Mouse (Mus musculus): ENCODE measurements at regions not wholly inside any gene's neighbourhood (a gene's known extent, or its start where the extent isn't known, plus 50 kb on each side); places are given as distances from the start of the nearest gene placed in this dataset.

GRCm38 (mm10) chr2:178603443-178603842, 173.1 kb downstream of the Cdh26 start:
- ATAC-seq (ENCODE audit: low FRiP score, low read depth) (no peak), DNase-seq (ENCODE audit: low spot score) (no peak)
- Histone ChIP-seq H3K4me1 (ENCODE audit: control insufficient read depth, insufficient read depth, low read length) (no peaks in the 10 kb centered on the region), H3K9ac (ENCODE audit: low read depth, low read length, severe bottlenecking) (no peak overlapping the region), H3K4me2 (replicated peaks; ENCODE audit: low read depth, low read length, severe bottlenecking) (no peak overlapping the region), H3K4me3 (replicated peaks; ENCODE audit: low read length) (no peak overlapping the region), H3K27ac (replicated peaks; ENCODE audit: low read depth, low read length) (no peak overlapping the region), H3K27me3 (ENCODE audit: control insufficient read depth, insufficient read depth, low read length) (no peaks in the 10 kb centered on the region), H3K9me3 (ENCODE audit: control insufficient read depth, low read length) (no peaks in the 10 kb centered on the region), H3K36me3 (ENCODE audit: control insufficient read depth, insufficient read depth, low read length) (no peaks in the 10 kb centered on the region)
- no peak for TF ChIP-seq POLR2A (IDR thresholded peaks at IDR 0.05; ENCODE audit: borderline replicate concordance, extremely low read depth, insufficient read depth, insufficient read length)
- 72% methylated on average over 2 of the region's 2 CpGs for WGBS

GRCm38 (mm10) chr2:178606733-178607132, 176.4 kb downstream of the Cdh26 start:
- H3K4me1 ChIP-seq (ENCODE audit: control insufficient read depth, insufficient read depth, low read length): no peaks in the 10 kb centered on the region
- no peak overlapping the region for H3K9ac ChIP-seq (ENCODE audit: low read depth, low read length, severe bottlenecking)
- ATAC-seq (ENCODE audit: low FRiP score, low read depth) (no peak), DNase-seq (ENCODE audit: low spot score) (no peak)
- no peaks in the 10 kb centered on the region for H3K9me3 ChIP-seq (ENCODE audit: control insufficient read depth, low read length)
- no peak for TF ChIP-seq POLR2A (IDR thresholded peaks at IDR 0.05; ENCODE audit: borderline replicate concordance, extremely low read depth, insufficient read depth, insufficient read length)
- no peaks in the 10 kb centered on the region for H3K27me3 ChIP-seq (ENCODE audit: control insufficient read depth, insufficient read depth, low read length)
- no peak overlapping the region for H3K27ac ChIP-seq (replicated peaks; ENCODE audit: low read depth, low read length)
- H3K4me3 ChIP-seq (replicated peaks; ENCODE audit: low read length): no peak overlapping the region
- no peak overlapping the region for H3K4me2 ChIP-seq (replicated peaks; ENCODE audit: low read depth, low read length, severe bottlenecking)
- WGBS: 72% methylated on average over 4 of the region's 4 CpGs
- H3K36me3 ChIP-seq (ENCODE audit: control insufficient read depth, insufficient read depth, low read length): no peaks in the 10 kb centered on the region

DNA sequence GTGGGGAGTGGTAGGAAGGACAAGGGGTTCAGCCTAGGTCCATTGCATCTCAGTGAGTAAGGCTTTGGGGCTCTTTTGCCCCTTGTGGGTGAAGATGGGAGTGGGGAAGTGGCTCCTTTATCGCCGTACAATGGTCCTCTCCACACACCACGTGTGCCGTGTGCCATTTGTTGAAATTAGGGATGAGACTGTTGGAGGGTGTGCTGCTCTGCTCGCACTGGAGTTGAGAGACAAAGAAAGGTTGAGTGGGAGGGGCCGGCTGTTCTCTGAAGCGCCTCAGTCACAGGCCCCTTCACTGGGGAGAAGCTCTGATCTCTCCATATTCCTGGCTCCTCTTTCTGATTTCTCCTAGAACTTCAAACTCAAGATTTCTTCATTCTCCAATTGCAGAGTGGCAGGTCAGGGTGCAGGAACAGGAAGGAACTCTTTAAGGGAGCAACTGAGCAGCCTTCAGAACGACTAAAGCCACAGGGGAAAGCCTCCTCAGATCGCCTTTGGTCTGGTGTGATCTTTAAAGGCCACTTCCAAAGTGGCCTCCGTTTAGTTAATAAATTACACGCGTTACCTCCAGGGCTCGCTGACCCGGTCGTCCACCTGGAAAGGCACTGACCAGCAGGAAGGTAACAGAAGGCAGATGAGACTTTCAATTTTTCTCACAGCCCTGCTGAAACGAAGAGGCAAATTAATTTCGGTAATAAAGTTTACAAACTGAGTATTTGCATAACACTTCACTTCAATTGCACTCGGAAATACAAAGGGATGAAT, 180.1 kb downstream of the Cdh26 start:
- no peak for ATAC-seq (ENCODE audit: low FRiP score, low read depth)
- 48% methylated on average over 18 of the region's 18 CpGs for WGBS
- Histone ChIP-seq H3K9ac (ENCODE audit: low read depth, low read length, severe bottlenecking) (no peak overlapping the region), H3K9me3 (ENCODE audit: control insufficient read depth, low read length) (no peaks in the 10 kb centered on the region), H3K27me3 (ENCODE audit: control insufficient read depth, insufficient read depth, low read length) (no peaks in the 10 kb centered on the region), H3K4me1 (ENCODE audit: control insufficient read depth, insufficient read depth, low read length) (no peaks in the 10 kb centered on the region), H3K36me3 (ENCODE audit: control insufficient read depth, insufficient read depth, low read length) (no peaks in the 10 kb centered on the region), H3K27ac (replicated peaks; ENCODE audit: low read depth, low read length) (no peak overlapping the region), H3K4me3 (replicated peaks; ENCODE audit: low read length) (no peak overlapping the region), H3K4me2 (replicated peaks; ENCODE audit: low read depth, low read length, severe bottlenecking) (no peak overlapping the region)
- no peak for DNase-seq (ENCODE audit: low spot score)
- no peak for TF ChIP-seq POLR2A (IDR thresholded peaks at IDR 0.05; ENCODE audit: borderline replicate concordance, extremely low read depth, insufficient read depth, insufficient read length)

GRCm38 (mm10) chr2:178614761-178615160, 184.4 kb downstream of the Cdh26 start:
- ATAC-seq (ENCODE audit: low FRiP score, low read depth) (no peak), DNase-seq (ENCODE audit: low spot score) (no peak)
- no peak overlapping the region for H3K9ac ChIP-seq (ENCODE audit: low read depth, low read length, severe bottlenecking)

GRCm38 (mm10) chr2:178622801-178623200, 192.5 kb downstream of the Cdh26 start:
- H3K4me1 ChIP-seq (ENCODE audit: control insufficient read depth, insufficient read depth, low read length): no peaks in the 10 kb centered on the region
- no peaks in the 10 kb centered on the region for H3K27me3 ChIP-seq (ENCODE audit: control insufficient read depth, insufficient read depth, low read length)
- no peak overlapping the region for H3K27ac ChIP-seq (replicated peaks; ENCODE audit: low read depth, low read length)
- DNase-seq (ENCODE audit: low spot score) (no peak), ATAC-seq (ENCODE audit: low FRiP score, low read depth) (no peak)
- 69% methylated on average over 3 of the region's 3 CpGs for WGBS
- H3K9me3 ChIP-seq (ENCODE audit: control insufficient read depth, low read length): no peaks in the 10 kb centered on the region
- H3K36me3 ChIP-seq (ENCODE audit: control insufficient read depth, insufficient read depth, low read length): no peaks in the 10 kb centered on the region
- no peak for TF ChIP-seq POLR2A (IDR thresholded peaks at IDR 0.05; ENCODE audit: borderline replicate concordance, extremely low read depth, insufficient read depth, insufficient read length)
- H3K4me3 ChIP-seq (replicated peaks; ENCODE audit: low read length): no peak overlapping the region
- no peak overlapping the region for H3K4me2 ChIP-seq (replicated peaks; ENCODE audit: low read depth, low read length, severe bottlenecking)
- no peak overlapping the region for H3K9ac ChIP-seq (ENCODE audit: low read depth, low read length, severe bottlenecking)

More at GRCm38 (mm10) chr2:178614761-178615160, 184.4 kb downstream of the Cdh26 start:
- Histone ChIP-seq H3K36me3 (ENCODE audit: control insufficient read depth, insufficient read depth, low read length) (no peaks in the 10 kb centered on the region), H3K4me3 (replicated peaks; ENCODE audit: low read length) (no peak overlapping the region), H3K4me1 (ENCODE audit: control insufficient read depth, insufficient read depth, low read length) (no peaks in the 10 kb centered on the region), H3K4me2 (replicated peaks; ENCODE audit: low read depth, low read length, severe bottlenecking) (no peak overlapping the region), H3K9me3 (ENCODE audit: control insufficient read depth, low read length) (no peaks in the 10 kb centered on the region), H3K27ac (replicated peaks; ENCODE audit: low read depth, low read length) (no peak overlapping the region), H3K27me3 (ENCODE audit: control insufficient read depth, insufficient read depth, low read length) (no peaks in the 10 kb centered on the region)
- TF ChIP-seq POLR2A (IDR thresholded peaks at IDR 0.05; ENCODE audit: borderline replicate concordance, extremely low read depth, insufficient read depth, insufficient read length): no peak
- WGBS: 70% methylated on average over 7 of the region's 7 CpGs

Measured in limb, embryonic 14.5 days (tissue).